Mouse (Mus musculus): ENCODE measurements around the gene Urm1. TPM values are rescaled to one million over a fixed set of nuclear protein-coding genes. Genes with fewer than 3 reads are reported as not detected.
A peak's percentile ranks its signal among the peaks of the same experiment; 100 is the strongest.
"Not testable (repeated sequence)": the region's sequence is repeated elsewhere in the genome, so short reads cannot be mapped to it uniquely, and the experiment has no call there.

The Urm1 gene
- polyA plus RNA-seq (2017; shearing (Covaris generic)): 10 to 100 TPM; 21.1 to 25.3 TPM

- ATAC-seq: peak; percentile 60
Measured at GRCm38 (mm10) chr2:29820025-29820817, at the start of gene Urm1. Gene Urm1, plus strand, starts transcription at chr2:29820075.

- no peak for ATAC-seq
Measured at GRCm38 (mm10) chr2:29770162-29770561, 49.7 kb upstream of the Urm1 start.

- no peak for ATAC-seq
Measured at GRCm38 (mm10) chr2:29771611-29772461, 48.0 kb upstream of the Urm1 start.

- no peak for ATAC-seq
Measured at GRCm38 (mm10) chr2:29773323-29773722, 46.6 kb upstream of the Urm1 start.

GRCm38 (mm10) chr2:29781256-29781655 is 38.6 kb upstream of the Urm1 start:
- not testable (repeated sequence) for ATAC-seq

- no peak for ATAC-seq
Measured at GRCm38 (mm10) chr2:29784290-29784689, 35.6 kb upstream of the Urm1 start.

GRCm38 (mm10) chr2:29787104-29787917 is 32.6 kb upstream of the Urm1 start, which contains the start of gene Coq4:
Gene Coq4, plus strand, starts transcription at chr2:29787493.
- ATAC-seq: peak; percentile 92

- ATAC-seq: peak; percentile 80
Measured at GRCm38 (mm10) chr2:29787937-29788681, 31.8 kb upstream of the Urm1 start, which contains the start of gene Trub2. Gene Trub2, minus strand, starts transcription at chr2:29788502.

GRCm38 (mm10) chr2:29792772-29793487 is 26.9 kb upstream of the Urm1 start:
- ATAC-seq: no peak

- ATAC-seq: peak; percentile 100
Measured at GRCm38 (mm10) chr2:29802075-29802826, 17.6 kb upstream of the Urm1 start, which contains the start of gene Slc27a4. Gene Slc27a4, plus strand, starts transcription at chr2:29802634.

GRCm38 (mm10) chr2:29802827-29803201 is 17.1 kb upstream of the Urm1 start:
- ATAC-seq: peak; percentile 5

GRCm38 (mm10) chr2:29803400-29803831 is 16.5 kb upstream of the Urm1 start:
- ATAC-seq: no peak

GRCm38 (mm10) chr2:29815678-29816371 is 4.0 kb upstream of the Urm1 start:
- no peak for ATAC-seq

- peak; percentile 75 for ATAC-seq
Measured at GRCm38 (mm10) chr2:29817426-29818232, 2.2 kb upstream of the Urm1 start.

- ATAC-seq: no peak
Measured at GRCm38 (mm10) chr2:29819363-29819762, 512 bp upstream of the Urm1 start.

- no peak for ATAC-seq
Measured at GRCm38 (mm10) chr2:29826318-29826925, 6.5 kb downstream of the Urm1 start.

GRCm38 (mm10) chr2:29826926-29827708 is 7.2 kb downstream of the Urm1 start:
- peak; percentile 98 for ATAC-seq

GRCm38 (mm10) chr2:29827709-29828024 is 7.8 kb downstream of the Urm1 start:
- ATAC-seq: no peak
